Mouse (Mus musculus): Measurements from ENCODE around the gene Vmn1r135. TPM values are rescaled to one million over a fixed set of nuclear protein-coding genes. Genes with fewer than 3 reads are reported as not detected.
"Not testable (repeated sequence)": the region's sequence is repeated elsewhere in the genome, so short reads cannot be mapped to it uniquely, and the experiment has no call there.

The Vmn1r135 gene
- polyA plus RNA-seq (2015; fragmentation: Nextera tagmentation; extraction: Ambion mirVana) = not detected in 2 replicates

DNA sequence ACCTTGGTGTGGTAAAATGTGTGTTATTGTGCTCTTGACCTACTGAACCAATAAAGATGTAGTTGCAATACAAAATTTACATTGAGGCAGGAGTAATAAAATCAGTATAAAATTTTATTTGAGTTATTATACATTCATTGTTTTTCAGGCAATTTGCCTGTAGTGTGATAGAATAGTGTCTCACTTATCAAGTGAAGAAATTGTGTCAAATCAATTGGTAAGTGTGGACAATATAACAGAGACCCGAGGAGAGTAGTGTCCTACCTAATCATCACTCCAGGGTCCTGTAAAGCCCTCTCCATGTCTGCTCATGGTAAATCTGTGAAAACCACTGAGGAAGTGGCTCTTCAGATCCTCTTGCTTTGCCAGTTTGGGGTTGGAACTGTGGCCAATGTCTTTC, at the start of gene Vmn1r135:
TSS of gene Vmn1r135 (plus strand) at position 301 of the 400 bp plus-strand sequence.
- not testable (repeated sequence) for H3K9me3 ChIP-seq (replicated peaks); H3K9ac ChIP-seq; H3K4me1 ChIP-seq (replicated peaks); H3K27me3 ChIP-seq; H3K36me3 ChIP-seq (replicated peaks); H3K4me3 ChIP-seq (replicated peaks); ATAC-seq (ENCODE audit: insufficient read depth); H3K27ac ChIP-seq (replicated peaks); H3K4me2 ChIP-seq
- no CpG with 5 or more reads among the region's 1 CpGs for WGBS (ENCODE audit: insufficient replicate concordance)

DNA sequence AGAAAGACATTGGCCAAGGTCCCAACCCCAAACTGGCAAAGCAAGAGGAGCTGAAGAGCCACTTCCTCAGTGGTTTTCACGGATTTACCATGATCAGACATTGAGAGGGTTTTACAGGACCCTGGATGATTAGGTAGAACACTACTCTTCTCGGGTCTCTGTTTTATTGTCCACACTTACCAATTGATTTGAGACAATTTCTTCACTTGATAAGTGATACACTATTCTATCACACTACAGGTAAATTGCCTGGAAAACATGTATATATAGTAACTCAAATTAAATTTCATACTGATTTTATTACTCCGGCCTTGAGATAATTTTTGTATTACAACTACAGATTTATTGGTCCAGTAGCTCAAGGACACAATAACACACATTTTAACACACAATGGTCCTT, 35.5 kb upstream of the Vmn1r135 start, which contains the start of gene Gm4177:
TSS of gene Gm4177 (minus strand) at position 101 of the 400 bp plus-strand sequence.
- not testable (repeated sequence) for H3K27ac ChIP-seq (replicated peaks); H3K9ac ChIP-seq; H3K4me3 ChIP-seq (replicated peaks); H3K9me3 ChIP-seq (replicated peaks); H3K36me3 ChIP-seq (replicated peaks); ATAC-seq (ENCODE audit: insufficient read depth); H3K4me2 ChIP-seq; H3K4me1 ChIP-seq (replicated peaks); H3K27me3 ChIP-seq
- WGBS (ENCODE audit: insufficient replicate concordance) = no CpG with 5 or more reads among the region's 3 CpGs

DNA sequence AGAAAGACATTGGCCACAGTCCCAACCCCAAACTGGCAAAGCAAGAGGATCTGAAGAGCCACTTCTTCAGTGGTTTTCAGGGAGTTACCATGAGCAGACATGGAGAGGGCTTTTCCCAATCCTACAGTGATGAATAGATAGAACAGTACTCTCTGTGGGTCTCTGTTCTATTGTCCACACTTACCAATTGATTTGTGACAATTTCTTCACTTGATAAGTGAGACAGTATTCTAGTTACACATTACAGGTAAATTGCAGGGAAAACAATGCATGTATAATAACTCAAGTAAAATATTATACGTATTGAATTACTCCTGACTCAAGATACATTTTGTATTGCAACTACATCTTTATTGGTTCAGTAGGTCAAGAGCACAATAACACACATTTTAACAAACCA, 12.0 kb downstream of the Vmn1r135 start, which contains the start of gene Gm5725:
TSS of gene Gm5725 (minus strand) at position 101 of the 400 bp plus-strand sequence.
- not testable (repeated sequence) for H3K9ac ChIP-seq; H3K36me3 ChIP-seq (replicated peaks); H3K27ac ChIP-seq (replicated peaks); H3K4me1 ChIP-seq (replicated peaks); H3K27me3 ChIP-seq; H3K4me2 ChIP-seq; H3K9me3 ChIP-seq (replicated peaks); H3K4me3 ChIP-seq (replicated peaks); ATAC-seq (ENCODE audit: insufficient read depth)
- WGBS (ENCODE audit: insufficient replicate concordance) = no CpG with 5 or more reads among the region's 1 CpGs

Other genes starting within 250 kb of the Vmn1r135 start
- not detected in 2 replicates for gene Vmn1r132, start 218.3 kb upstream of the Vmn1r135 start, polyA plus RNA-seq (2015; fragmentation: Nextera tagmentation; extraction: Ambion mirVana)
- not detected in 2 replicates for gene Gm4175, start 70.9 kb upstream of the Vmn1r135 start, polyA plus RNA-seq (2015; fragmentation: Nextera tagmentation; extraction: Ambion mirVana)
- gene Gm4177, start 35.6 kb upstream of the Vmn1r135 start, polyA plus RNA-seq (2015; fragmentation: Nextera tagmentation; extraction: Ambion mirVana) = not detected in 2 replicates
- not detected in 2 replicates for gene Gm5725, start 11.9 kb downstream of the Vmn1r135 start, polyA plus RNA-seq (2015; fragmentation: Nextera tagmentation; extraction: Ambion mirVana)
- gene Gm5891, start 88.9 kb downstream of the Vmn1r135 start, polyA plus RNA-seq (2015; fragmentation: Nextera tagmentation; extraction: Ambion mirVana) = not detected in 2 replicates
- gene Vmn1r137, start 162.2 kb downstream of the Vmn1r135 start, polyA plus RNA-seq (2015; fragmentation: Nextera tagmentation; extraction: Ambion mirVana) = not detected in 2 replicates
- not detected in 2 replicates for gene Vmn1r138, start 196.5 kb downstream of the Vmn1r135 start, polyA plus RNA-seq (2015; fragmentation: Nextera tagmentation; extraction: Ambion mirVana)
- gene Gm6176, start 224.0 kb downstream of the Vmn1r135 start, polyA plus RNA-seq (2015; fragmentation: Nextera tagmentation; extraction: Ambion mirVana) = not detected in 2 replicates
- not detected in 2 replicates for gene Vmn1r139, start 236.7 kb downstream of the Vmn1r135 start, polyA plus RNA-seq (2015; fragmentation: Nextera tagmentation; extraction: Ambion mirVana)

Data from liver, embryonic 15.5 days (tissue).